Mouse (Mus musculus) CH12.LX (cell line): ENCODE data around the gene Prr29. TPM values are rescaled to one million over a fixed set of nuclear protein-coding genes. Genes with fewer than 3 reads are reported as not detected.

Experiments
- DNase-seq: peaks from one replicate; pipeline ENCODE4 v3.0.0-alpha.2; 2013; ENCODE audit errors: extremely low read depth
- H3K27ac ChIP-seq: 2 replicates; pipeline ENCODE4 v1.5.1; 2012; ENCODE audit warnings: low read depth, mild to moderate bottlenecking, control low read depth, moderate library complexity; ENCODE audit not compliant: insufficient read depth
- H3K27me3 ChIP-seq: replicated peaks from 2 replicates; pipeline ENCODE3; 2012; ENCODE audit warnings: inconsistent platforms
- H3K36me3 ChIP-seq, 2 experiments: replicated peaks in 1 of 2; 2 replicates each; pipeline versions ENCODE3 to v1.6.1; 2012; ENCODE audit warnings: inconsistent platforms in 1 of 2, low read length in 1 of 2, mild to moderate bottlenecking in 1 of 2, mixed read lengths in 1 of 2, moderate library complexity in 1 of 2; ENCODE audit not compliant: control insufficient read depth in 1 of 2, insufficient read depth in 1 of 2
- H3K4me1 ChIP-seq, 2 experiments: 2 replicates each; pipeline ENCODE4 v1.6.1; 2012; ENCODE audit warnings: inconsistent platforms in 1 of 2, moderate library complexity in 1 of 2; ENCODE audit not compliant: insufficient read depth in 2 of 2, control insufficient read depth in 1 of 2
- H3K4me2 ChIP-seq: 2 replicates; pipeline ENCODE4 v1.6.1; 2012; ENCODE audit warnings: low read depth, mild to moderate bottlenecking, control low read depth; ENCODE audit not compliant: poor library complexity, insufficient read depth, severe bottlenecking
- H3K4me3 ChIP-seq, 3 experiments: fragments of 150-350 bp in 1 of 3; sonication (generic) in 1 of 3; replicated peaks in 1 of 3; 2 replicates each; pipeline versions ENCODE3 to v1.5.1; 2011 to 2012; ENCODE audit warnings: low read depth in 2 of 3, low read length in 2 of 3, mild to moderate bottlenecking in 2 of 3, moderate library complexity in 2 of 3, control low read depth in 1 of 3, improper control_type of control experiment in 1 of 3, inconsistent platforms in 1 of 3, mixed read lengths in 1 of 3; ENCODE audit not compliant: poor library complexity in 1 of 3
- H3K79me2 ChIP-seq: replicated peaks from 2 replicates; pipeline ENCODE4 v1.6.1; 2012; ENCODE audit warnings: mild to moderate bottlenecking, moderate library complexity; ENCODE audit not compliant: control insufficient read depth, poor library complexity, insufficient read depth, severe bottlenecking; ENCODE audit errors: extremely low read depth
- H3K9ac ChIP-seq: 2 replicates; pipeline ENCODE4 v1.6.1; 2012; ENCODE audit warnings: low read depth, mild to moderate bottlenecking, control low read depth, moderate library complexity; ENCODE audit not compliant: insufficient read depth
- H3K9me3 ChIP-seq: replicated peaks from 2 replicates; pipeline ENCODE3; 2012; ENCODE audit warnings: low read length, inconsistent platforms, mixed read lengths
- BHLHE40 ChIP-seq: IDR thresholded peaks from 2 replicates; pipeline ENCODE4 v1.6.1; 2011; ENCODE audit warnings: mild to moderate bottlenecking, low read depth, low read length, improper control_type of control experiment
- CHD1 ChIP-seq: IDR thresholded peaks from 2 replicates; pipeline ENCODE4 v1.6.1; 2012; ENCODE audit warnings: low read depth, low read length, improper control_type of control experiment, inconsistent platforms
- CHD2 ChIP-seq: IDR thresholded peaks from 2 replicates; pipeline ENCODE4 v1.6.1; 2011; ENCODE audit warnings: low read length, improper control_type of control experiment
- JUN ChIP-seq: IDR thresholded peaks from 2 replicates; pipeline ENCODE4 v1.6.1; 2011; ENCODE audit warnings: low read depth, mild to moderate bottlenecking, low read length, improper control_type of control experiment, moderate library complexity; ENCODE audit not compliant: insufficient read depth
- MAX ChIP-seq: IDR thresholded peaks from 2 replicates; pipeline ENCODE4 v1.6.1; 2011; ENCODE audit warnings: low read length, improper control_type of control experiment
- POLR2A ChIP-seq: IDR thresholded peaks from 2 replicates; pipeline ENCODE4 v1.6.1; 2011; ENCODE audit warnings: low read depth, mild to moderate bottlenecking, improper control_type of control experiment, low read length
- dilution Hi-C: fragments of 300-500 bp; cut with MboI; formaldehyde crosslinking; loops from 2 replicates; pipeline ENCODE4 v1.14.3; 2020; ENCODE audit warnings: low sequenced_read_pairs; ENCODE audit not compliant: extremely low pct_unique_long_range_greater_than_20kb, extremely low pct_ligation_motif_present
- in situ Hi-C: fragments of 300-500 bp; cut with MboI; formaldehyde crosslinking; loops from 3 replicates; pipeline ENCODE4 v1.14.3; 2019; ENCODE audit warnings: low sequenced_read_pairs, low pct_ligation_motif_present, low pct_unique_long_range_greater_than_20kb, mixed read lengths
- polyA plus RNA-seq: library from polyadenylated mRNA; unstranded; fragments of >175 nt; gene quantifications from 2 replicates; pipeline ENCODE4 v1.2.1, GENCODE M21; 2012; ENCODE audit warnings: low read depth; ENCODE audit not compliant: insufficient read length
- total RNA-seq, 2 experiments: library from RNA; depleted of rRNA; stranded (reverse); fragments of 300-350 nt in 1 of 2; fragments of >200 nt in 1 of 2; gene quantifications; 2 replicates each; pipeline ENCODE4 v1.2.3; 2012 to 2014

The Prr29 gene
- total and polyA plus RNA-seq, 3 experiments = 0.17 to 0.21 TPM; not detected in 1

- dilution Hi-C loops (no loop called here), in situ Hi-C loops (loop anchor here (5.0 kb wide), 1 partner anchor 63 kb away; no protein-coding TSS in a partner anchor)
- H3K9ac ChIP-seq = no peak overlapping the region
- H3K4me3 ChIP-seq = no peak overlapping the region
- peak overlapping the region; percentile 49; the same call in 1 of the 2 replicates for H3K27ac ChIP-seq
- DNase-seq = no peak
- H3K4me2 ChIP-seq = no peak overlapping the region
- no peaks in the 10 kb centered on the region for H3K27me3 ChIP-seq
- TF ChIP-seq POLR2A (no peak), MAX (peak; percentile 29; the same call in 1 of the 2 replicates)
- H3K9me3 ChIP-seq = no peaks in the 10 kb centered on the region
- H3K79me2 ChIP-seq = peaks cover 9% of the 10 kb centered on the region
- H3K36me3 ChIP-seq = peaks cover 69 to 77% of the 10 kb centered on the region in 2 experiments
- peaks cover 15 to 40% of the 10 kb centered on the region in 2 experiments for H3K4me1 ChIP-seq
These were observed 54.2 kb downstream of the Prr29 start for GRCm38 (mm10) chr11:106419262-106420102.

GRCm38 (mm10) chr11:106425201-106425600, 59.9 kb downstream of the Prr29 start:
- in situ Hi-C loops = no loop called here
- dilution Hi-C loops = no loop called here
- Histone ChIP-seq H3K9me3 (no peaks in the 10 kb centered on the region), H3K27ac (no peak overlapping the region), H3K4me1 (peaks cover 15 to 33% of the 10 kb centered on the region in 2 experiments), H3K79me2 (no peaks in the 10 kb centered on the region; the same call in 1 of the 2 replicates), H3K27me3 (no peaks in the 10 kb centered on the region), H3K36me3 (peaks cover 61 to 67% of the 10 kb centered on the region in 2 experiments), H3K4me2 (no peak overlapping the region), H3K9ac (no peak overlapping the region), H3K4me3 (no peak overlapping the region)
- no peak for TF ChIP-seq CHD2
- TF ChIP-seq JUN = no peak
- no peak for TF ChIP-seq BHLHE40
- DNase-seq = no peak

GRCm38 (mm10) chr11:106426447-106426846, 61.2 kb downstream of the Prr29 start:
- H3K4me2 ChIP-seq = no peak overlapping the region
- H3K36me3 ChIP-seq = peaks cover 59 to 65% of the 10 kb centered on the region in 2 experiments
- H3K9ac ChIP-seq = no peak overlapping the region
- DNase-seq = no peak
- dilution Hi-C loops = no loop called here
- peaks cover 6% of the 10 kb centered on the region; the same call in 1 of the 2 replicates for H3K79me2 ChIP-seq
- peaks cover 22 to 43% of the 10 kb centered on the region in 2 experiments for H3K4me1 ChIP-seq
- in situ Hi-C loops = no loop called here
- no peaks in the 10 kb centered on the region for H3K9me3 ChIP-seq
- no peak for TF ChIP-seq CHD1
- H3K27ac ChIP-seq = no peak overlapping the region
- H3K27me3 ChIP-seq = no peaks in the 10 kb centered on the region
- no peak overlapping the region for H3K4me3 ChIP-seq

Other genes starting within 250 kb of the Prr29 start
- not detected in 2 replicates for gene Gm10840, start 204.6 kb upstream of the Prr29 start, total RNA-seq (2012; rRNA removed)
- gene Gm10840, start 204.6 kb upstream of the Prr29 start, total RNA-seq (2014; rRNA removed) = not detected in 2 replicates
- gene Gm10840, start 204.6 kb upstream of the Prr29 start, polyA plus RNA-seq = not detected in 2 replicates
- gene Limd2, start 204.6 kb upstream of the Prr29 start, total RNA-seq (2012; rRNA removed) = 249 and 275 TPM in 2 replicates
- gene Limd2, start 204.6 kb upstream of the Prr29 start, total RNA-seq (2014; rRNA removed) = 344 and 367 TPM in 2 replicates
- gene Limd2, start 204.6 kb upstream of the Prr29 start, polyA plus RNA-seq = 520 and 563 TPM in 2 replicates
- 36.8 and 39.4 TPM in 2 replicates for gene Strada, start 163.3 kb upstream of the Prr29 start, total RNA-seq (2012; rRNA removed)
- 40.1 and 41.7 TPM in 2 replicates for gene Strada, start 163.3 kb upstream of the Prr29 start, total RNA-seq (2014; rRNA removed)
- gene Strada, start 163.3 kb upstream of the Prr29 start, polyA plus RNA-seq = 48.7 and 51.7 TPM in 2 replicates
- gene Ccdc47, start 149.1 kb upstream of the Prr29 start, total RNA-seq (2012; rRNA removed) = 53.2 and 66.7 TPM in 2 replicates
- 44.5 and 46.1 TPM in 2 replicates for gene Ccdc47, start 149.1 kb upstream of the Prr29 start, total RNA-seq (2014; rRNA removed)
- gene Ccdc47, start 149.1 kb upstream of the Prr29 start, polyA plus RNA-seq = 80.8 and 94.1 TPM in 2 replicates
- 63.8 and 69.0 TPM in 2 replicates for gene Ddx42, start 148.5 kb upstream of the Prr29 start, total RNA-seq (2012; rRNA removed)
- gene Ddx42, start 148.5 kb upstream of the Prr29 start, total RNA-seq (2014; rRNA removed) = 65.3 and 65.5 TPM in 2 replicates
- gene Ddx42, start 148.5 kb upstream of the Prr29 start, polyA plus RNA-seq = 89.1 and 94.6 TPM in 2 replicates
- 178 and 269 TPM in 2 replicates for gene Ftsj3, start 109.4 kb upstream of the Prr29 start, total RNA-seq (2012; rRNA removed)
- 215 and 223 TPM in 2 replicates for gene Ftsj3, start 109.4 kb upstream of the Prr29 start, total RNA-seq (2014; rRNA removed)
- 298 and 354 TPM in 2 replicates for gene Ftsj3, start 109.4 kb upstream of the Prr29 start, polyA plus RNA-seq
- gene Psmc5, start 109.3 kb upstream of the Prr29 start, total RNA-seq (2012; rRNA removed) = 250 and 344 TPM in 2 replicates
- 139 and 151 TPM in 2 replicates for gene Psmc5, start 109.3 kb upstream of the Prr29 start, total RNA-seq (2014; rRNA removed)
- 344 and 352 TPM in 2 replicates for gene Psmc5, start 109.3 kb upstream of the Prr29 start, polyA plus RNA-seq
- gene Smarcd2, start 92.5 kb upstream of the Prr29 start, total RNA-seq (2012; rRNA removed) = 89.4 and 94.3 TPM in 2 replicates
- 105 and 110 TPM in 2 replicates for gene Smarcd2, start 92.5 kb upstream of the Prr29 start, total RNA-seq (2014; rRNA removed)
- 103 and 116 TPM in 2 replicates for gene Smarcd2, start 92.5 kb upstream of the Prr29 start, polyA plus RNA-seq
- gene Tcam1, start 88.8 kb upstream of the Prr29 start, total RNA-seq (2012; rRNA removed) = 4.2 and 5.9 TPM in 2 replicates
- gene Tcam1, start 88.8 kb upstream of the Prr29 start, total RNA-seq (2014; rRNA removed) = 0.68 and 0.82 TPM in 2 replicates
- gene Tcam1, start 88.8 kb upstream of the Prr29 start, polyA plus RNA-seq = 0.64 and 0.99 TPM in 2 replicates
- 0.38 and 0.46 TPM in 2 replicates for gene Gh, start 63.6 kb upstream of the Prr29 start, total RNA-seq (2012; rRNA removed)
- 0.31 and 0.68 TPM in 2 replicates for gene Gh, start 63.6 kb upstream of the Prr29 start, total RNA-seq (2014; rRNA removed)
- gene Gh, start 63.6 kb upstream of the Prr29 start, polyA plus RNA-seq = 0.76 and 1.0 TPM in 2 replicates
- gene Cd79b, start 50.7 kb upstream of the Prr29 start, total RNA-seq (2012; rRNA removed) = 503 and 527 TPM in 2 replicates
- gene Cd79b, start 50.7 kb upstream of the Prr29 start, total RNA-seq (2014; rRNA removed) = 636 and 689 TPM in 2 replicates
- gene Cd79b, start 50.7 kb upstream of the Prr29 start, polyA plus RNA-seq = 678 and 741 TPM in 2 replicates
- 0.50 and 0.64 TPM in 2 replicates for gene Scn4a, start 12.2 kb upstream of the Prr29 start, total RNA-seq (2012; rRNA removed)
- gene Scn4a, start 12.2 kb upstream of the Prr29 start, total RNA-seq (2014; rRNA removed) = 0.55 and 0.57 TPM in 2 replicates
- 0.97 and 1.00 TPM in 2 replicates for gene Scn4a, start 12.2 kb upstream of the Prr29 start, polyA plus RNA-seq
- 15.3 and 27.3 TPM in 2 replicates for gene Icam2, start 22.6 kb downstream of the Prr29 start, total RNA-seq (2012; rRNA removed)
- 40.1 and 44.3 TPM in 2 replicates for gene Icam2, start 22.6 kb downstream of the Prr29 start, total RNA-seq (2014; rRNA removed)
- 23.7 and 26.7 TPM in 2 replicates for gene Icam2, start 22.6 kb downstream of the Prr29 start, polyA plus RNA-seq
- gene Ern1, start 122.4 kb downstream of the Prr29 start, total RNA-seq (2012; rRNA removed) = 15.2 and 21.7 TPM in 2 replicates
- 3.0 TPM in 2 replicates for gene Ern1, start 122.4 kb downstream of the Prr29 start, total RNA-seq (2014; rRNA removed)
- 6.9 and 7.7 TPM in 2 replicates for gene Ern1, start 122.4 kb downstream of the Prr29 start, polyA plus RNA-seq
- 5.0 and 6.2 TPM in 2 replicates for gene Tex2, start 248.0 kb downstream of the Prr29 start, total RNA-seq (2012; rRNA removed)
- 3.9 and 4.5 TPM in 2 replicates for gene Tex2, start 248.0 kb downstream of the Prr29 start, total RNA-seq (2014; rRNA removed)
- gene Tex2, start 248.0 kb downstream of the Prr29 start, polyA plus RNA-seq = 3.9 and 4.0 TPM in 2 replicates